Mouse (Mus musculus): ENCODE measurements around the gene 1700069L16Rik.

Gene 1700069L16Rik

DNA sequence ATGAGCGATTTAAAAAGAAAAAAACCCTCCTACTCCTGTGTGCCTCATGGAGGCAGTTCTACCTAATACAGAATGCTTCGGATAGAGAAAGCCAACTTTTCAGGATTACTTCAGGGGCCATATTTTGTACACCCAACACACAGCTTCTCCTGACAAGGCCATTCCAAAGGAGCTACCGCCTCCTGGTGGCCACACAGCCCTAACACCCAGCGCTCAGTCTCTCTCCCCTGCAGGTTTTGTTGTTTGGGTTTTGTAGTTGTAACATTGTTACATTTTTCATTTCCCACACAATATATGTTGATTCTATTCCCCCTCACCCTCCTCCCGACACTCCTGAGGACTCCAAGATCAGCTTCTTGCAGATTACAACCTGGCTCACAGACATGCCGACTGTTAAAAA lies 7.6 kb upstream of the 1700069L16Rik start:
- peak; percentile 52 for DNase-seq

DNA sequence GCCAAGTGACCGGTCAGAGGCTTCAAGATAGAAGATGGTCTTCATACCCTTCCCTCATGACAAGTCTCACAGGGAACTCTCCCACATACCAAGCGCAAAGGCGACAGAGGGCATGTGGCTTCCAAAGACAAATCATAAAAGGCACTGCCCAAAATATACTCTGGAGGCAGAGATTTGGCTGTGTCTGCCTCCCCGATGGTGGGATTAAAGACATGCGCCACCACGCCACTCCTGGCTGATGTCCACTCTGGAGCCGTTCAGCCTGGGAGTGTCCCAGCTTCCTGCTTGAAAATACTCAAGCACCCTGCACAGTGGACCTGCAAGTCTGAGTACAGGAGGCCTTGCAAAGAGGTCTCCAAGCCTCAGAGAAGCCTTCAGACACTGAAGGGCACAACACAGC lies 6.6 kb upstream of the 1700069L16Rik start:
- no peak for DNase-seq

DNA sequence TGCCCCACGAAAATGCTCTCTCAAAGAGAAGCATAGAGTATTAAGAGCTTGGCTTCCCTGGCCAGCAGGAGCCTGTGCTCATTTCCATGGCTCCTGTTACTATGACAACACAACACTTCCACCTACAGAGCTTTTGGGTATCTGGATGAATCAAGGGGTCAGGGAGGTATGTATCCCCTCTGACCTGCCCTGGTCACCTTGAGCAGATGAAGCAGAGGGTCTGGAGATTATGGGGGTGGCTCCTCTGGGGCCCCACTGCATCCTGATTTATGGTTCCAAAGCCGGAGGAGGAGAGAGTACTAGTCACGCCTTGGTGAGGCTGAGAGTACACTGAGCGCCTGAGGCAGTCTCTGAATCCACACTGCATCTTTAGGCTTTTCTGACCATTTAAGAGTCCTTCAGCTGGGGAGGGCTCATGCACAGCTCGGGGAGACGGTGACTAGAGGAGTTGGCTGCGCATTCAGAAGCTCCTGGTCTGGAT lies 6.1 kb upstream of the 1700069L16Rik start:
- DNase-seq = no peak

DNA sequence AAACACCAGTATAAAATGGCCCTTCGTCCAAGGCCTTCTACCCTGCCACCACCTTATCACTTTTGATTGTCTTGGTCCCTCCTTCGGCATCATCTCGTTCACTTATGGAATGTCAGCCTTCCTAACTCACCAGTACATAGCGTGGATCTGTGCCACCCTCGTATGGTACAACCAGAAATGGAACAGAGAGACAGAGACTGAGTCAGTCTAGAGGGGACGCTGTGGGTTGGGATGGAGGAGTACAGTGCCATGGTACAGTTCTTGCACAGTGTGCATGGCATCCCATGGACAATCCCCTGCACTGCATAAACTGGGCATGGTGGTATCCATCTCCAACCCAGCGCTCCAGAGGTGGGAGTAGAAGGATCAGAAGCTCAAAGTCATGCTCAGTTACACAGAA lies 4.1 kb upstream of the 1700069L16Rik start:
- DNase-seq = no peak

DNA sequence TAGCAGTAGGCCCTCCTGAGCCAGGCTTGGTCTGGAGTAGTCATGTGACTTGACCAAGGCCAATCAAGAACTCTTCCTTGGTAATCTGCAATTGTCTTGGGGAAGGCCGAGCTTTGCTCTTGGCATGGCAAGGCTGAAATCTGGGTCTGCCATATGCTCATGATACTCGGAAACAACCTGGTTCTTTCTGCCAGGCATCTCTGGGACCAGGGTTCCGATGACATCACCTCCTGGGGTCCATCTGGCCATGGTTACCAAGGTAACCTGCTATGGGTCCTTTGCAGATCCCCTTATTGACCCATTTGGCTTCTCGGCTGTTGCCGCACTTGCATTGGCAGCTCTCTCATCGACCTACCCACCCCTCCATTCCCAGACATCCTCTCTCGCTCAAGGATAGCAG lies 3.4 kb upstream of the 1700069L16Rik start:
- DNase-seq = no peak

DNA sequence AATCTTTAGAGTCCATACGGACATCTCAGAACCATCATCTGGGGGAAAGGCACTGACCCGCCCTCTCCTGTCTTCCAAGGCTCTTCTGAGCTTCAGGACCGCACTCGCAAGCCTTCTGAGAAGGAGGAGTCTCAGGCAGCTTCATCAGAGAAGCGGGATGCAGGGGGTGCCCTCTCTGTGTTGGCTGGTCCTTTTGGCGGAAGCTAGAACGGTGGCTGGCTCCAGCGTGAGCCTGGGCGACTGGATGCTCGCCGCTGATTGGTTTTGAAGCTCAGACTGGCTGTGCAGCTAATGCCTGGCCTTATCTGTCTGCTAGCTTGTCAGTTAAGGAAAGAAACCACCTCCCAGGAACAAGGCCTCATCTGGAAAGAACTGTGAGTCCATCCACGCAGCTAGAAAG lies 2.7 kb upstream of the 1700069L16Rik start:
- DNase-seq = no peak

DNA sequence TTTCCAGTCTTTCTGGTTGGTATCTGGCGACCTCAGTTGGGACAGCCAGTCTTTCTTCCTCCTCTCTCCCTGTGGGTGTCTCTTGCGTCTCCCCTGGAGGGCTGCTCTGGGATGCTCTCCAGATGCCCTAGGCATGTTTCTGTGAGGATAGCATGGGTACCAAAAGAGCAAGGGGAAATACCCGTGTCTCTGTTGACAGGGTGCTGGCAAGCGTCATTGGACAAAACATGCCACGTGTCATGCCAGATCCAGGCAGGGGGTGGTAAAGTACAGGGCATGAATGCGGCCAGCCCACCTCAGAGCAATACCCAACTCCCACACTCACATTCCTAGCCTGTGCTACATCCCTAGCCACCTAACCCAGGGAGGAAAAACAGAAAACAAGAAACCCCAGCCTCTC lies 2.0 kb upstream of the 1700069L16Rik start:
- DNase-seq = no peak

DNA sequence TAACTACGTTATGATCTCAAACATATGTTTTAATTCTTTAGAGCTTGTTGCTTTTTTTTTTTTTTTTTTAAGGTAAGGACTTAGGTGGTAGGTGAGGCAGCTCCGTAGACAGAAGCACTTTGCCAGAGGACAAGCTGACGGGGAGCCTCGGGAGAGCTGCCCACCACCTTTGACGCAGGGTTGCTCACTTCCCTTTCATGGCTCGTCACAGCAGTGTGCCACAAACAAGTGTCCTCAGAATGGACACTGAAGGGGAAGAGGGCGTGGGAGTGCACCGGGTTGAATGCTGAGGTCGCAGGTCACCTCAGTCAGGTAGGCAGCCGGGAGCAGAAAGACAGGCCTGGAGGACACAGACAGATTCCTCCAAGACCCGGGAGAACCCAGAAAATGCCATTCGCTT lies 845 bp upstream of the 1700069L16Rik start:
- DNase-seq = no peak

DNA sequence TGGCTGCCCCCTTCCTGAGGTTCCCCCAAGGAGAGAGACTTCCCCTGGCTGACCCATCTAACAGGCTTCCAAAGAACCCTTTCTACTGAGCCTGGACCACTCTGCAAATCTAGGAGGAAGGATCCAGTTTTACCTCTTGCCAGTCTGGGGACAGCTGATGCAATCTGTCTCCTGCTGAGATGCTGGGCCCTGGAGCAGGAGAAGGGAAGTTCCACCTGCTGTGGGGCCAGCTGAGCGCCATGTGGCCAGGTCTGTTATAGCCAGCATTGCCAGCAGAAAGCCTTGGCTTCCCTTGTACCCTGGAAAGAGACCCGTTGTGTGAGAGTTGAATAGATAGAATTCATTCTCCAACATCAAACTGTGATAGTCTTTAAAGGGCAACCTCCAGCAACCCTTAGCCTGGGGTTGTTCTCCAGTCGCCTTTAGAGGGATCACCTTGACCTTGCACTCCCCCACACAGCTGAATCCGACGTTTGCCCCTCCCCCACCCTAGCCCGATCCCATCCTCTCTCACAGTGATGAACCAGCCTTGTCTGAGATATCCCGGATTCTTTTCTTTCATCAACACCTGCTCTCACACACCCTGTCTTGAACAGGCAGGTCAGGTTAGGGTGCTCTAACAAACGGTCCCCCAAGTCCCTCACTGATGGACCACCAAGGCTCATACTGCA lies 870 bp downstream of the 1700069L16Rik start:
- DNase-seq = no peak

DNA sequence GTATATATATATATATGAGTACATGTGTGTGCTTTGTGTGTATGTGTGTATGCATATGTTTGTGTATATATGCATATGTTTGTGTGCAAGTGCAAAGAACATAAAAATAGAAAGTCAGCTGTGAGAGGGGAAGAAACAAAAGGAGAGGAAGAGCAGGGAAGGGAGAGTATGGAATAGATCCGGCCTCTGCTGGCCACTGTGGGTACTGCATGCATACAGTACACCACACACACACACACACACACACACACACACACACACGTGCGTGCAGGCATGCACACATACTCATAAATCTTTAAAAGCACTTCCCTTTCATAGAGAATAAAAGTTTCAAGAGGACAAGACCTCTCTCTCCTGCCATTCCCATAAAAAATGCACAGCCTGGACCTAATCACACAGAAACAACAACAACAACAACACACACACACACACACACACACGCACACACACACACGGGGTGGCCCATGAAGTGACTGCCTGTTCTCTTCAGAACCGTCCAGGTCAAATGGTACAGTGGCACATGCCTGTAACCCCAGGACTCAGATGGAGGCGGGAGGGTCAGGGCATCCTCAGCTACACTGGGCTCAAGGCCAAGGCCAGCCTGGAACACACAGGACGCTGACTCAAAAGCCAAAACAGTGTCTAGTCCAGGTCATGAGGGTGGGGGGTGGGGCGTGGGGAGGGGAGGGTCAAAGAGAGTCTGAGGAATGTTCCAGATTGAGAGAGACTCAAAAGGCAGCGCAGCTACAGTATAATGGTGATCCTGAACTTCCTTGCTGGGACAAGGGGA lies 2.2 kb downstream of the 1700069L16Rik start:
- no peak for DNase-seq

DNA sequence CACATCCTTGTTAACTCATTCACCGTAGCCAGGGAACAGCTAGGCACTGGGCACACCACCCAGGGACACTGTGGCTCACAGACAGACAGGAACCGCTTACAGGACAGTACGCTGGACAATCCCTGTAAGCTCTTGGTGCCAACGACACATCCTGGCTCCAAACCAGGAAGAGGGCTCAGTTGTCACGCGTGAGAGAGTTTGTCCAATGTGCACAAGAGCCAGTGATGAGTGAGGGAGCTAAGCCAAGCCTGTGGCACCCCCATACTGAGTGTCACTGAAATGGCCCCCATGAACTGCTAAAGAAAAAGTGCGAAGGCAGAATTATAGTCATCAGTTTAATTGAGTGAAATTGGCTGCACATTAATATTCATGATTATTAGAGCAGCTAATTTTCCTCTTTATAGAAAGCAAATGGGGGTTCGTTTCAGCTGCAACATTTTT lies 5.3 kb downstream of the 1700069L16Rik start:
- no peak for DNase-seq

DNA sequence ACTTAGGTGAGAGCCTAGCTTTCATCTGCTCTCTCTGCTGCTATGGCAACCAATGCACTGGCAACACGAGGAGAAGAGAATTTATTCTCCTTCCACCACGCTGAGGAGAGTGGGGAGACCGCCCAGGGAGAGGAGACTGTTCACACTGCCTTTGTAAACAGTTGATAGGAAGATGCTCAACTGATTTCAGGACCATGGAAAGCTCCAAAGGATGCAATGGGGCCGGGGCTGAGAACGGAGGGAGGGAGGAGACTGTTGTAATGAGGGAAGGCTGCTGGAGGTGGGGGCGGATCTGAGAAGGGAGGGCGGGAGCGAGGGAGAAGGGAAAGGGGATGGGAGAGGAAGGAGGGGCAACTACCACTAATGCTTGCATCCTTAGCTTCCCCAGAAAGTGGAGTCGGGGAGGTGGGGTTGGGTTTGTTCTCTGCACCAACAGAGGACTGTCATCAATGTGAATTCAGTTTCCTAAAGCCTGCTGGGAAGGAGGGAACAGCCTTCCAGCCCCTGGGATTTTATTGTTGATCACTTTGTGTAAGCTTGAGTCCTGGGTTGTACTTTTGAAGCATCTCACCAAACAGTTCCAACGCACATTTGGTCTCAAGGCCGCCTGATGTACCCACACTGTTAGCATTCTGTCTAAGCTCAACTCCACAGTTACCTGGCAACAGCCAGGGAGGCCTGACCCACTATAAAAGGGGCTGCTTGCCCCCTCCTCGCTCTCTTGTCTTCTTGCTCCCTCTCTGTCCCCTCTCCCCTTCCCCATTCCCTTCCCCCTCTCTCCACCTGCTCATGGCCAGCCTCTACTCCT lies 7.8 kb downstream of the 1700069L16Rik start:
- DNase-seq = peak; percentile 29

DNA sequence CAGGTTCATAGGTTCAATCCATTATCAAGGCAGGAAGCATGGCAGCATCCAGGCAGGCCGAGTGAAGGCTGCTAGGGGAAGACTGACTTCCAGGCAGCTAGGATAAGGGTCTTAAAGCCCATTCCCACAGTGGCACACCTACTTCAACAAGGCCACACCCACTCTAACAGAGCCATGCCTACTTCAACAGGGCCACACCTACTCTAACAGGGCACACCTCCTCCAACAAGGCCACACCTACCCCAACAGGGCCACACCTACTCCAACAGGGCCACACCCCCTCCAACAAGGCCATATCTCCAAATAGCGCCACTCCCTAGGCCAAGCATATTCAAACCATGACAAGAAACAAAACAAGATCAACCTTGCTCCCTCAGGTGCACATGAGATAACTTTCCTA lies 11.7 kb downstream of the 1700069L16Rik start:
- DNase-seq = no peak

DNA sequence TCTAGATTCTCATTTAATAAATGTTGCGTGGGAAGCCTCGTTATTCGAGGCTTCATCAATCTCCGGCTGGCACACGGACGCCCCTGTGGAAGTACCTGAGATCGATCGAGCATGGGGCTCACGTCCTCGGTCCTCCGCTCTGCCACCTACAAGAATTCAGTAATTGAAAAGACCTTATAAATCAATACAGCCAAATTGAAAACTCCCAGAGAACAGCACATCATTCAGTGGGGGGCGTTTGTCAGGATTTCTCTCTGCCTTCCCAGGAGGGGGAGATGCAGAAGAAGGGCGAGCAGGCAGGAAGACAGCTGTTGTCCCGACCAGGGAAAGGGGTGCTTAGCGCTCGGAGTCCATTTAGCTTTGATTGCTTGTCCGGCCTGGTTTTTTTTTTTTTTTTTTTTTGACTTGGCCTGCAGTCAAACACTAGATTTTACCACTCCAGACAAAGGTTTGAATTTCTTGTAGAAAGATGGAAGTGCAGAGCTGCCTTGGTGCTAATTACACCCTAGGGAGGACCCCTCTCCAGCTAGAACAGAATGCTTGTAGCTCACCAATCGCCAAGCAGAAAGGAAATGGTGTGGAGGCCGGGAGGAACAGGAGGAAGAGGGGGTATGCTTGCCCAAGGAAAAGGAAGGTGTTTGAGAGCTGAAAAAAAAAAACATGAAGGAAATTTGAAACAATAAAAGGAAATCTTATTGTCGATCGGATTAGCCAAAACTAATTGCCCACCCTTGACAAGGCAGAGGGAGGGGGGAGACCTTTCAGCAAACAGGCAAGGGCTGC lies 20.6 kb downstream of the 1700069L16Rik start:
- DNase-seq = no peak

DNA sequence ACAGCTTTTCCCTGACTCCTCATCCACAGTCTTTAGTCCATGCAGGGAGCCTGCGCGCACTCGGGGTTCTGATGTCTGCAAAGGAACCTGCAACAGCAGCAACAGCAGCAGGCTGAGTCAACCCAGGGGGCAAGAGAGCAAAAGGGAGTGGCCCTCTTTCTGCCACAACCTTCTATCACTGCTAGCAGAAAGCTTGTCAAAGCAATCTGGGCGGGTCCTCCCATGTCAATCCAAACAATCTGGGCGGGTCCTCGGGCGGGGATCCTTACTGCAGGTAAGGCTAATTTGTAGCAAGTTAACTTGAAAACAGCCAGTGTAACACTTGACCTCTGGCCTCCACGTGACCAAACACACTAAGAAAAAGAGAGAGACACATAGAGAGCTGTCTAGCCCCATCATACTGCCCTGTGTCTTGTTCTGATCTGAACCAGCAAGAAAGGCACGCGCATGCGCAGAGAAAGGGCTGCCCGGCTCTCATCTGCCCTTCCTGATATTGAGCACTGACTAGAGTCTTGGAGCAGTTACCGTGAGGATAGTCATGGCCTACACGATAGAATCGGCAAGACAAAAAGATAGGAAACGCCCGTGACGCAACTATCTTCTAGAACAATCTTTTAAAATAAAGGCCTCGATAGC lies 24.1 kb downstream of the 1700069L16Rik start:
- no peak for DNase-seq

DNA sequence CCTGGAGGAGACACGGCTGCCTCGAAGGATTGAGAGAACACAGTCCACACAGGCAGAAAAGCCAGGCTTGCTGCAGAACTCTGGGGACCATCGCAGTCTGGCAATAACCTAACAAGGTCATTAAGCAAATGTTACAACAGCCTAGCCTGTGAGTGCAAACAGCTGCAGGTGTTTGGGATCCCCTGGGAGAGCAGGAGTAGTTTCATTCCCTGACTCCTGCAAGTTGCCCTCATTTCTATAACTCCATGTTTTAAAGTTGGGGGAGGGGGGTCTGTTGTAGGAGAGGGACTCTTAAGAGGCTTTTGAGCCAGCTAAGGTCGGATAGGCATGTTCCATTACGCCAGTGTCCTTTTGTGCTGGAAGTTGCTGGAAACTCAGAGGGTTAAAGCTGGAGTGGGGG lies 30.2 kb downstream of the 1700069L16Rik start:
- no peak for DNase-seq

DNA sequence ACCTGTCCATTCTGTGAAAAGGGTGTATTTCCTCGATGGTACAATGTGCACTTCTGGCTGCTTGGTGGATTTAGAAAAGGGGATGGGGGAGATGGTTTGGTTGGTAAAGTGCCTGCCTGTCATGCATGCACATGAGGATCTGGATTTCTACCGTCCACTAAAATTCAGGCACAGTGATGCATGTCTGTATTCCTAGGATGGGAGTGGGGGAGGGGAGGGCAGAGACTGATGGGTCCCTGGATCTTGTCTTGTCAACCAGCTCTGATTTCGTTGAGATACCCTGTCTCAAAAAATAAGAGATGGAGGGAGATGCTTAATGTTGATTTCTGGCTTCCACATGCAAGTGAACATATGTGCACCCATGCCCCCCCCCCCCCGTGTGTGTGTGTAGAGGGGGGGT lies 30.6 kb downstream of the 1700069L16Rik start:
- DNase-seq = no peak

DNA sequence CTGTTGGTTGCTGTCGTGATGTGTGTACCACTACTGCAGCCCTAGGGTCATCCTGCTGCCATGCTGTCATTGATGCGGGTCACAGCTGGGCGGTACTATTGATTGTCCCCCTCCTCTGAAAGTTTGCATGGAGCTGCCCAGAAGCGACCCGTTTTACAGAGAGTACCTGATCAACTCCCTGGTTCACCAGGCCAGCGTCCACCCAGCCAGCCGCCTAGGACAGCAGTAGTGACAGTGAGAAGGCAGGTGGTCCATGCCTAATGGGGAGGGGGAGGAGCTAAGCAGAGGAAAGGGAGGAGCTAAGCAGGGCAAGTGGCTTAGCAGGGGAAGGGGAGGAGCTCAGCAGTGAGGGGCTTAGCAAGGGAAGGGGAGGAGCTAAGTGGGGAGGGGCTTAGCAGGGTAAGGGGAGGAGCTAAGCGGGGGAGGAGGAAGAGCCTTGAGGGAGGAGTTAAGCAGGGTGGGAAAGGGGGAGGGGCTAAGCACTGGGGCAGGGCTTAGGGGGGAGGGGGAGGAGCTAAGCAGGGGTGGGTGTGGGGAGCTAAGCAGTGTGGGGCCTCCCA lies 31.3 kb downstream of the 1700069L16Rik start:
- DNase-seq = no peak

DNA sequence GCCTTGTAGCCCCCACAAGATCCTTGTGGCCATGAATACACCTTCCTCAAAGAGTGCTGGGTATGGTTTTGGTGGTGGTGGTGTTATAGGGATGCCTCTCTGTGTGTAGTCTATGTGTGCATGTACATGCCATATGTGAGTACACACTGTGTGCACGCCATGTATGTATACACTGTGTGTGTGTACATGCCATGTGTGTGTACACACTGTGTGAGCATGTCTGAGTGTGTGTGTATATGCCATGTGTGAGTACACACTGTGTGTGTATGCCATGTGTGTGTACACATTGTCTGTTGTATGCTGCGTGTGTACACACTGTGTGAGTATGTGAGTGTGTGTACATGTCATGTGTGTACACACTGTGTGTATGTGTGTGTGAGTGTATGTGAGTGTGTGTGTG lies 33.7 kb downstream of the 1700069L16Rik start:
- DNase-seq = no peak

DNA sequence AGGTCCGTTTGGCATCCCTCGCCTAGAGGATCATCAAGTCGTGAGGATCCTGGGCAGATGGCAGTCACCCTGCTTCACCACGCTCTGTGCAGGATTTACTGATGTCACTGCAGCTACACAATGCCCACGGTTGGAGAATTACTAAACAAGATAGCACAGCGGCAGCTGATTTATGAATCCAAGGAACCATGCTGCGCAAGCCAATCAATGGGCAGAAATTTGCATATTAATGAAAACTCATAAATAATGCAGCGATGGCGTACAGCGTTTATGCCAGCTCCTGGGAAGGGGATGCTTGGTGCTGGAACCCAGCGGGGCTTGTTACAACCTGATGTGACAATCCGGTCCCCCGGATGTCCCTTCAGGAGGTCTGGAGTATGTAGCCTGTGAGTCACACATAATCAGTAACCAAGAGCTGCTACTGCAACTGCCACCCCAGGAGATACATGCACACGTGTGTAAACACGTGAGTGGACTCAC lies 34.5 kb downstream of the 1700069L16Rik start:
- no peak for DNase-seq

DNA sequence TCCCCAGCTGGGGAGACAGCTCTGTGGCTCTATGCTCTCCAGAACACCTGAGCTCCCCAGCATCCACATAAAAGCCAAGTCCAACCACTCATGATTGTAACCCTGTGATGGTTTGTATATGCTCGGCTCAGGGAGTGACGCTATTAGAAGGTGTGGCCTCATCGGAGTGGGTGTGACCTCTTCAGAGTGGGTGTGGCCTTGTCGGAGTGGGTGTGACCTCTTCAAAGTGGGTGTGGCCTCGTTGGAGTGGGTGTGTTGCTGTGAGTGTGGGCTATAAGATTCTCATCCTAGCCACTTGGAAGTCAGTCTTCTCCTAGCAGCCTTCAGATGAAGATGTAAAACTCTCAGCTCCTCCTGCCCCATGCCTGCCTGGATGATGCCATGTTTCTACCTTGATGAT lies 37.1 kb downstream of the 1700069L16Rik start:
- no peak for DNase-seq

DNA sequence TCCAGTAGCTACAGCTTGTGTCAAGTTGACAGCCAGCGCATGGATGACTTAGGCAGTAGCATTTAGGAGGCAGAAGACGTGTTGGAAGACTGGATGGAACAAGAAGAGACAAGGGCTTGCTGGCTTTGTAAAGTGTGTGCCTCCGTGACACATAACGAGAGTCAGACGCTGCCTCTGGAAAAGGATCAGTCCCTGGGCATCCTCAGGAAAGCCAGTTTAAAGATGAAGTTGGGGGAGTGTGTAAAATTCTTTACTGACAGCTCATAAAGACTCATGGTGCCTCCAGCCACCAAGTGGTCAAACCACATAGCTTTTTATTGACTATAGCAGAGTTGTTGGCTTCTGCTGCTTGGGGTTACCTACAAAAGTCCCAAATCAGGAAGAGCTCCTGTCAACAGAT lies 39.1 kb downstream of the 1700069L16Rik start:
- no peak for DNase-seq

All from liver (tissue).